Mouse (Mus musculus): ENCODE data around the gene Tpr. TPM values are rescaled to one million over a fixed set of nuclear protein-coding genes. Genes with fewer than 3 reads are reported as not detected.

Tpr gene
- 135 and 145 TPM in 2 replicates for polyA plus RNA-seq (2014; fragmentation: Nextera tagmentation; extraction: Ambion mirVana)

GRCm38 (mm10) chr1:150392638-150393487 lies at the start of gene Tpr, which contains the start of gene Odr4:
Gene Tpr, plus strand, starts transcription at chr1:150392838.
Gene Odr4, minus strand, starts transcription at chr1:150393080.
- H3K4me1 ChIP-seq (ENCODE audit: control insufficient read depth, insufficient read depth, low read length) = peaks cover 4% of the 10 kb centered on the region; the same call in 1 of the 2 replicates
- H3K27ac ChIP-seq (replicated peaks; ENCODE audit: low read depth, low read length) = peak within 1 kb of the TSS; percentile 94
- H3K9me3 ChIP-seq (ENCODE audit: control insufficient read depth, low read length) = no peaks in the 10 kb centered on the region
- H3K4me2 ChIP-seq (ENCODE audit: low read length) = peak within 1 kb of the TSS; percentile 71
- whole genome bisulfite sequencing = under 1% methylated on average over 76 of the region's 76 CpGs
- H3K36me3 ChIP-seq (ENCODE audit: control insufficient read depth, insufficient read depth, low read length) = peaks cover 31% of the 10 kb centered on the region
- ATAC-seq (ENCODE audit: low FRiP score, low TSS enrichment) (peak; percentile 97), DNase-seq (peak; percentile 100)
- H3K9ac ChIP-seq (replicated peaks; ENCODE audit: low read length) = peak within 1 kb of the TSS; percentile 71
- no peaks in the 10 kb centered on the region for H3K27me3 ChIP-seq (ENCODE audit: control insufficient read depth, insufficient read depth, low read length)
- H3K4me3 ChIP-seq (replicated peaks; ENCODE audit: low read depth, low read length) = peak within 1 kb of the TSS; percentile 77

- no peaks in the 10 kb centered on the region for H3K9me3 ChIP-seq (ENCODE audit: control insufficient read depth, low read length)
- no peak overlapping the region for H3K9ac ChIP-seq (replicated peaks; ENCODE audit: low read length)
- no peaks in the 10 kb centered on the region for H3K4me1 ChIP-seq (ENCODE audit: control insufficient read depth, insufficient read depth, low read length)
- no peak overlapping the region for H3K4me2 ChIP-seq (ENCODE audit: low read length)
- ATAC-seq (ENCODE audit: low FRiP score, low TSS enrichment) (no peak), DNase-seq (no peak)
- no peak overlapping the region for H3K4me3 ChIP-seq (replicated peaks; ENCODE audit: low read depth, low read length)
- 93% methylated on average over 1 of the region's 1 CpGs for WGBS
- no peak overlapping the region for H3K27ac ChIP-seq (replicated peaks; ENCODE audit: low read depth, low read length)
- peaks cover 18% of the 10 kb centered on the region for H3K36me3 ChIP-seq (ENCODE audit: control insufficient read depth, insufficient read depth, low read length)
- no peaks in the 10 kb centered on the region for H3K27me3 ChIP-seq (ENCODE audit: control insufficient read depth, insufficient read depth, low read length)
Measured at GRCm38 (mm10) chr1:150360864-150361263, 31.8 kb upstream of the Tpr start.

- DNase-seq (peak; percentile 50), ATAC-seq (ENCODE audit: low FRiP score, low TSS enrichment) (no peak)
- Histone ChIP-seq H3K9me3 (ENCODE audit: control insufficient read depth, low read length) (no peaks in the 10 kb centered on the region), H3K36me3 (ENCODE audit: control insufficient read depth, insufficient read depth, low read length) (peaks cover 13% of the 10 kb centered on the region), H3K9ac (replicated peaks; ENCODE audit: low read length) (no peak overlapping the region), H3K27me3 (ENCODE audit: control insufficient read depth, insufficient read depth, low read length) (no peaks in the 10 kb centered on the region), H3K4me3 (replicated peaks; ENCODE audit: low read depth, low read length) (no peak overlapping the region), H3K4me1 (ENCODE audit: control insufficient read depth, insufficient read depth, low read length) (no peaks in the 10 kb centered on the region), H3K4me2 (ENCODE audit: low read length) (no peak overlapping the region), H3K27ac (replicated peaks; ENCODE audit: low read depth, low read length) (no peak overlapping the region)
- WGBS = 87% methylated on average over 3 of the region's 3 CpGs
Measured at GRCm38 (mm10) chr1:150372895-150373294, 19.7 kb upstream of the Tpr start.

GRCm38 (mm10) chr1:150374247-150374646 lies 18.4 kb upstream of the Tpr start:
- Histone ChIP-seq H3K4me2 (ENCODE audit: low read length) (no peak overlapping the region), H3K27me3 (ENCODE audit: control insufficient read depth, insufficient read depth, low read length) (no peaks in the 10 kb centered on the region), H3K4me1 (ENCODE audit: control insufficient read depth, insufficient read depth, low read length) (no peaks in the 10 kb centered on the region), H3K4me3 (replicated peaks; ENCODE audit: low read depth, low read length) (no peak overlapping the region), H3K9ac (replicated peaks; ENCODE audit: low read length) (no peak overlapping the region), H3K9me3 (ENCODE audit: control insufficient read depth, low read length) (no peaks in the 10 kb centered on the region), H3K27ac (replicated peaks; ENCODE audit: low read depth, low read length) (no peak overlapping the region), H3K36me3 (ENCODE audit: control insufficient read depth, insufficient read depth, low read length) (peaks cover 13% of the 10 kb centered on the region)
- ATAC-seq (ENCODE audit: low FRiP score, low TSS enrichment) (no peak), DNase-seq (peak; percentile 21)
- WGBS = 95% methylated on average over 2 of the region's 2 CpGs

GRCm38 (mm10) chr1:150384138-150384537 lies 8.5 kb upstream of the Tpr start:
- no peak overlapping the region for H3K4me2 ChIP-seq (ENCODE audit: low read length)
- no peak overlapping the region for H3K27ac ChIP-seq (replicated peaks; ENCODE audit: low read depth, low read length)
- no peaks in the 10 kb centered on the region for H3K9me3 ChIP-seq (ENCODE audit: control insufficient read depth, low read length)
- no peak overlapping the region for H3K9ac ChIP-seq (replicated peaks; ENCODE audit: low read length)
- ATAC-seq (ENCODE audit: low FRiP score, low TSS enrichment) (no peak), DNase-seq (no peak)
- no peak overlapping the region for H3K4me3 ChIP-seq (replicated peaks; ENCODE audit: low read depth, low read length)
- no peaks in the 10 kb centered on the region for H3K27me3 ChIP-seq (ENCODE audit: control insufficient read depth, insufficient read depth, low read length)
- H3K4me1 ChIP-seq (ENCODE audit: control insufficient read depth, insufficient read depth, low read length) = no peaks in the 10 kb centered on the region
- 97% methylated on average over 4 of the region's 4 CpGs for WGBS
- peaks cover 45% of the 10 kb centered on the region for H3K36me3 ChIP-seq (ENCODE audit: control insufficient read depth, insufficient read depth, low read length)

- WGBS = 93% methylated on average over 9 of the region's 9 CpGs
- no peaks in the 10 kb centered on the region for H3K9me3 ChIP-seq (ENCODE audit: control insufficient read depth, low read length)
- H3K4me1 ChIP-seq (ENCODE audit: control insufficient read depth, insufficient read depth, low read length) = peaks cover 4% of the 10 kb centered on the region; the same call in 1 of the 2 replicates
- no peak overlapping the region for H3K4me2 ChIP-seq (ENCODE audit: low read length)
- no peaks in the 10 kb centered on the region for H3K27me3 ChIP-seq (ENCODE audit: control insufficient read depth, insufficient read depth, low read length)
- no peak overlapping the region for H3K4me3 ChIP-seq (replicated peaks; ENCODE audit: low read depth, low read length)
- no peak for ATAC-seq (ENCODE audit: low FRiP score, low TSS enrichment)
- H3K36me3 ChIP-seq (ENCODE audit: control insufficient read depth, insufficient read depth, low read length) = peaks cover 41% of the 10 kb centered on the region
- no peak overlapping the region for H3K9ac ChIP-seq (replicated peaks; ENCODE audit: low read length)
- H3K27ac ChIP-seq (replicated peaks; ENCODE audit: low read depth, low read length) = no peak overlapping the region
- no peak for DNase-seq
Measured at GRCm38 (mm10) chr1:150387572-150387971, 5.1 kb upstream of the Tpr start.

GRCm38 (mm10) chr1:150389390-150390129 lies 3.1 kb upstream of the Tpr start:
- 92% methylated on average over 6 of the region's 6 CpGs for WGBS
- Histone ChIP-seq H3K4me2 (ENCODE audit: low read length) (no peak overlapping the region), H3K9ac (replicated peaks; ENCODE audit: low read length) (no peak overlapping the region), H3K27ac (replicated peaks; ENCODE audit: low read depth, low read length) (no peak overlapping the region), H3K36me3 (ENCODE audit: control insufficient read depth, insufficient read depth, low read length) (peaks cover 31% of the 10 kb centered on the region), H3K9me3 (ENCODE audit: control insufficient read depth, low read length) (no peaks in the 10 kb centered on the region), H3K4me3 (replicated peaks; ENCODE audit: low read depth, low read length) (no peak overlapping the region), H3K27me3 (ENCODE audit: control insufficient read depth, insufficient read depth, low read length) (no peaks in the 10 kb centered on the region), H3K4me1 (ENCODE audit: control insufficient read depth, insufficient read depth, low read length) (peaks cover 4% of the 10 kb centered on the region; the same call in 1 of the 2 replicates)
- no peak for DNase-seq
- no peak for ATAC-seq (ENCODE audit: low FRiP score, low TSS enrichment)

- no peaks in the 10 kb centered on the region for H3K27me3 ChIP-seq (ENCODE audit: control insufficient read depth, insufficient read depth, low read length)
- ATAC-seq (ENCODE audit: low FRiP score, low TSS enrichment) = peak; percentile 15
- peak overlapping the region; percentile 71 for H3K9ac ChIP-seq (replicated peaks; ENCODE audit: low read length)
- peak; percentile 12 for DNase-seq
- 23% methylated on average over 11 of the region's 11 CpGs for WGBS
- H3K4me2 ChIP-seq (ENCODE audit: low read length) = peak overlapping the region; percentile 55
- H3K36me3 ChIP-seq (ENCODE audit: control insufficient read depth, insufficient read depth, low read length) = peaks cover 32% of the 10 kb centered on the region
- H3K9me3 ChIP-seq (ENCODE audit: control insufficient read depth, low read length) = no peaks in the 10 kb centered on the region
- H3K4me3 ChIP-seq (replicated peaks; ENCODE audit: low read depth, low read length) = peak overlapping the region; percentile 77
- H3K27ac ChIP-seq (replicated peaks; ENCODE audit: low read depth, low read length) = peak overlapping the region; percentile 94
- H3K4me1 ChIP-seq (ENCODE audit: control insufficient read depth, insufficient read depth, low read length) = peaks cover 4% of the 10 kb centered on the region; the same call in 1 of the 2 replicates
Measured at GRCm38 (mm10) chr1:150391931-150392637, 554 bp upstream of the Tpr start.

Measured in midbrain, embryonic 14.5 days (tissue).